Mouse (Mus musculus): ENCODE data around the gene Gramd4. TPM values are rescaled to one million over a fixed set of nuclear protein-coding genes. Genes with fewer than 3 reads are reported as not detected.
"Not testable (repeated sequence)": the region's sequence is repeated elsewhere in the genome, so short reads cannot be mapped to it uniquely, and the experiment has no call there.

Gramd4 gene
- total and polyA plus RNA-seq, 3 experiments, result 23.2 to 56.8 (median 33.4) TPM

DNA sequence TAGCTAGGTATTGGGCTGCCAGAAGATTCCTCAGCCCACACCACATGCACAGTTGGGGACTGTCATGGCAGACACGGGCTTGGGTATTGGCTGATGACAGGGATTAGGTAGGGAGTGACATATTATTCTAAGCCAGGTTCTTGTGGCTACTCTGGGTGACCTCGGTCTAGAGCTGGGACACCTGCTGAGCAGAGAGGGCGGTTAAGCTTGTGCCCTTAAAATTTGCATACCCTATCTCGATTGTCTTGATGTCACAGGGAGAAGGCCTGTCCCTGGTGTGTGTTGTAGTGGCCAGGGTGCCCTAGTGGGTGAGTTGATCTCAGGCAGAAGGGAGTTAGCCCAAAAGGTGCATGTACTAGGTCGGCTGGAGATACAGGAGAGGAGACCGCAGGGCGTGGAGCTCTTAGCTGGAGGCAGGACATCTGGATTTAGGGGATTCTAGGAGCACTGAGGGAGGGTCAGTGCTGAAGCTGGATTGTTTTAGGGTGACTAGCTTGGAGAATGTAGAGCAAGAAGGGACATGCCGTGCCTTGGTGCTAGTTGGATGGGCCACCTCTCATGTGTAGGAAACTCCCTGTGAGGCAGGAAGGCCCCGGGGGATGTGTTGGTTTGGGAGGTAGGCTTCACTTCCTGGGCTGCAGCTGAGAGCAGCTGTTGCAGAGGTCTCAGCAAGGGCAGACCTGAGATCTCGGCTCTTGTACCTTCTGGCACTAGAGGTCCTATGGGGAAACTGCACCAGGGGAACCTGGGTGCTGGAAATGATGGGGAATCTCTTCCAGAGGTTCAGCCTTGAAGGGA lies 37.0 kb downstream of the Gramd4 start:
- H3K36me3 ChIP-seq (replicated peaks), result peaks cover 93% of the 10 kb centered on the region
- no peak for TF ChIP-seq POLR2AphosphoS5 (IDR thresholded peaks at IDR 0.05; ENCODE audit: insufficient replicate concordance, low read depth, low read length)
- no peak for TF ChIP-seq GATA2 (IDR thresholded peaks at IDR 0.05; ENCODE audit: borderline replicate concordance, low read depth, low read length)
- no peak for TF ChIP-seq CTCF (IDR thresholded peaks at IDR 0.05; ENCODE audit: low read depth, low read length)
- no peak for TF ChIP-seq GATA1 (IDR thresholded peaks at IDR 0.05; ENCODE audit: borderline replicate concordance, low read length)
- TF ChIP-seq TAL1 (conservative IDR thresholded peaks at IDR 0.05; ENCODE audit: low read depth, low read length), result no peak
- no peaks in the 10 kb centered on the region for H3K9me3 ChIP-seq (replicated peaks)
- peaks cover 35% of the 10 kb centered on the region for H3K4me1 ChIP-seq (ENCODE audit: insufficient read depth, low read depth, low read length)
- DNase-seq (ENCODE audit: low spot score) (no peak), ATAC-seq (ENCODE audit: extremely low read depth, insufficient number of reproducible peaks, low FRiP score, poor library complexity, severe bottlenecking) (no peak)
- H3K4me3 ChIP-seq (ENCODE audit: low read depth, low read length), result no peak overlapping the region
- H3K27me3 ChIP-seq (ENCODE audit: insufficient read depth, low read length), result no peaks in the 10 kb centered on the region

GRCm38 (mm10) chr15:86095722-86096603 lies 38.5 kb downstream of the Gramd4 start:
- peaks cover 93% of the 10 kb centered on the region for H3K36me3 ChIP-seq (replicated peaks)
- H3K27me3 ChIP-seq (ENCODE audit: insufficient read depth, low read length), result no peaks in the 10 kb centered on the region
- no peaks in the 10 kb centered on the region for H3K9me3 ChIP-seq (replicated peaks)
- no peak overlapping the region for H3K4me3 ChIP-seq (ENCODE audit: low read depth, low read length)
- peaks cover 44% of the 10 kb centered on the region for H3K4me1 ChIP-seq (ENCODE audit: insufficient read depth, low read depth, low read length)
- ATAC-seq (ENCODE audit: extremely low read depth, insufficient number of reproducible peaks, low FRiP score, poor library complexity, severe bottlenecking) (no peak), DNase-seq (ENCODE audit: low spot score) (no peak)
- TF ChIP-seq TAL1 (conservative IDR thresholded peaks at IDR 0.05; ENCODE audit: low read depth, low read length), result no peak
- no peak for TF ChIP-seq POLR2AphosphoS5 (IDR thresholded peaks at IDR 0.05; ENCODE audit: insufficient replicate concordance, low read depth, low read length)
- no peak for TF ChIP-seq GATA1 (IDR thresholded peaks at IDR 0.05; ENCODE audit: borderline replicate concordance, low read length)
- no peak for TF ChIP-seq CTCF (IDR thresholded peaks at IDR 0.05; ENCODE audit: low read depth, low read length)
- no peak for TF ChIP-seq GATA2 (IDR thresholded peaks at IDR 0.05; ENCODE audit: borderline replicate concordance, low read depth, low read length)

DNA sequence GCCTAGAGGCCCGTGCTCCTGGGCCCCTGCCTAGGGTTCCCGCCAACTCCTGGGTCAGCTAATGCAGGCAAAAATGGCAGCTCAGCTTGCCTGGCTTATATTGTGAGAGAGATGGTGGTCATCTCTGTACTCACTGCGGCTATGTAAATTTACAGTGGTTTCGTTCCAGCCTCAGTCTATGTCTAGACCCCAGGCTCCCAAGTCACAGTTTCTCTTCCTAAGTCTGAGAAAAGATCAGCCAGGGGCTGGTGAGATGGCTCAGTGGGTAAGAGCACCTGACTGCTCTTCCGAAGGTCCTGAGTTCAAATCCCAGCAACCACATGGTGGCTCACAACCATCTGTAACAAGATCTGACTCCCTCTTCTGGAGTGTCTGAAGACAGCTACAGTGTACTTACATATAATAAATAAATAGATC lies 39.1 kb downstream of the Gramd4 start:
- Histone ChIP-seq H3K36me3 (replicated peaks) (peaks cover 93% of the 10 kb centered on the region), H3K4me1 (ENCODE audit: insufficient read depth, low read depth, low read length) (peaks cover 46% of the 10 kb centered on the region)
- DNase-seq (ENCODE audit: low spot score); H3K9me3 ChIP-seq (replicated peaks); H3K4me3 ChIP-seq (ENCODE audit: low read depth, low read length); ATAC-seq (ENCODE audit: extremely low read depth, insufficient number of reproducible peaks, low FRiP score, poor library complexity, severe bottlenecking); H3K27me3 ChIP-seq (ENCODE audit: insufficient read depth, low read length): not testable (repeated sequence)

- H3K36me3 ChIP-seq (replicated peaks), result peaks cover 93% of the 10 kb centered on the region
- TF ChIP-seq TAL1 (conservative IDR thresholded peaks at IDR 0.05; ENCODE audit: low read depth, low read length), result no peak
- no peak for TF ChIP-seq GATA2 (IDR thresholded peaks at IDR 0.05; ENCODE audit: borderline replicate concordance, low read depth, low read length)
- TF ChIP-seq POLR2AphosphoS5 (IDR thresholded peaks at IDR 0.05; ENCODE audit: insufficient replicate concordance, low read depth, low read length), result no peak
- no peak for TF ChIP-seq CTCF (IDR thresholded peaks at IDR 0.05; ENCODE audit: low read depth, low read length)
- TF ChIP-seq GATA1 (IDR thresholded peaks at IDR 0.05; ENCODE audit: borderline replicate concordance, low read length), result no peak
- no peaks in the 10 kb centered on the region for H3K9me3 ChIP-seq (replicated peaks)
- H3K4me1 ChIP-seq (ENCODE audit: insufficient read depth, low read depth, low read length), result peaks cover 53% of the 10 kb centered on the region
- ATAC-seq (ENCODE audit: extremely low read depth, insufficient number of reproducible peaks, low FRiP score, poor library complexity, severe bottlenecking), result no peak
- no peak for DNase-seq (ENCODE audit: low spot score)
- no peak overlapping the region for H3K4me3 ChIP-seq (ENCODE audit: low read depth, low read length)
- H3K27me3 ChIP-seq (ENCODE audit: insufficient read depth, low read length), result no peaks in the 10 kb centered on the region
Observed at GRCm38 (mm10) chr15:86097871-86098270, 40.4 kb downstream of the Gramd4 start.

DNA sequence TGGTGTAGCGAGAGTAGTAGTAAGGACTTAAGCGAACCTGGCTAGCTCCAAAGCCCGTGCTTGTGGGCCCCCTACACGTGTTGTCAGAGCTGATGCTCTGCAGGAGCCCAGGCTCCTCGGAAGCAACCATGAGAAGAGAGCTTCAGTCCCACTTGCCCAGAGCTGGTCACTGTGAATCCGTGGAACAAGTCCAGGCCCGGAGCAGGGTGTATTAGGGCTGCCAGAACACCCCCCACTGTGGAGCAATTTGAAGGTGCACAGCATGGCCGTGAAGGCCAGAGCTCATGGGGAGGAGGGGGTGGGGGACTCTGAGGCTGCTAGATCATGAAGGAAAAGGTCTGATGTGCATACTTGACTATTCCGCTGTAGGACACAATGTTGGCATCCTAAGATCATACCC lies 44.1 kb downstream of the Gramd4 start:
- Histone ChIP-seq H3K27me3 (ENCODE audit: insufficient read depth, low read length) (no peaks in the 10 kb centered on the region), H3K4me1 (ENCODE audit: insufficient read depth, low read depth, low read length) (peaks cover 81% of the 10 kb centered on the region), H3K9me3 (replicated peaks) (no peaks in the 10 kb centered on the region), H3K36me3 (replicated peaks) (peaks cover 87% of the 10 kb centered on the region), H3K4me3 (ENCODE audit: low read depth, low read length) (no peak overlapping the region)
- TF ChIP-seq CTCF (IDR thresholded peaks at IDR 0.05; ENCODE audit: low read depth, low read length) (no peak), TAL1 (conservative IDR thresholded peaks at IDR 0.05; ENCODE audit: low read depth, low read length) (no peak), GATA1 (IDR thresholded peaks at IDR 0.05; ENCODE audit: borderline replicate concordance, low read length) (no peak), POLR2AphosphoS5 (IDR thresholded peaks at IDR 0.05; ENCODE audit: insufficient replicate concordance, low read depth, low read length) (no peak), GATA2 (IDR thresholded peaks at IDR 0.05; ENCODE audit: borderline replicate concordance, low read depth, low read length) (no peak)
- no peak for DNase-seq (ENCODE audit: low spot score)
- ATAC-seq (ENCODE audit: extremely low read depth, insufficient number of reproducible peaks, low FRiP score, poor library complexity, severe bottlenecking), result no peak

DNA sequence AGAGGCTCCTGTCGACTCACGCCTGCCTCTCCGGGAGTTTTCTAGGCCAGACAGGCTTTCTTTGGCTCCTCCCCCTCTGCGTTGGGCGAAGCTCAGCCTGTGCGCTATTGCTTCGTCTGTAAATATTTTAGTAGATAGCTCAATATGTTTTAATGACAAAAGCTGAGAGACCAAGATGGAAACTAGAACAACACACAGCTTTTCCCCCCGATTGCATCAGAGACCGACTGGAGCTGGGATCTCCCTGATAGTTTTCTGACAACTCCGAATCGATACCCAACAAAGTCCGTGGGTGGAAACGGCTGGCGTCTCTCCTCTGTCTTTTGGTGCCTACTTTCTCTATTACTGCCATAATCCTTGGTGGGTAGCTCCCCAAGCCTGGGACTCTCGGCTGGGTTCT lies 44.8 kb downstream of the Gramd4 start:
- H3K4me1 ChIP-seq (ENCODE audit: insufficient read depth, low read depth, low read length), result peaks cover 89% of the 10 kb centered on the region
- H3K27me3 ChIP-seq (ENCODE audit: insufficient read depth, low read length), result no peaks in the 10 kb centered on the region
- peaks cover 88% of the 10 kb centered on the region for H3K36me3 ChIP-seq (replicated peaks)
- DNase-seq (ENCODE audit: low spot score), result no peak
- H3K4me3 ChIP-seq (ENCODE audit: low read depth, low read length), result no peak overlapping the region
- no peaks in the 10 kb centered on the region for H3K9me3 ChIP-seq (replicated peaks)
- TF ChIP-seq CTCF (IDR thresholded peaks at IDR 0.05; ENCODE audit: low read depth, low read length), result no peak
- no peak for TF ChIP-seq GATA1 (IDR thresholded peaks at IDR 0.05; ENCODE audit: borderline replicate concordance, low read length)
- no peak for TF ChIP-seq POLR2AphosphoS5 (IDR thresholded peaks at IDR 0.05; ENCODE audit: insufficient replicate concordance, low read depth, low read length)
- no peak for TF ChIP-seq GATA2 (IDR thresholded peaks at IDR 0.05; ENCODE audit: borderline replicate concordance, low read depth, low read length)
- no peak for TF ChIP-seq TAL1 (conservative IDR thresholded peaks at IDR 0.05; ENCODE audit: low read depth, low read length)
- ATAC-seq (ENCODE audit: extremely low read depth, insufficient number of reproducible peaks, low FRiP score, poor library complexity, severe bottlenecking), result no peak

Data from G1E (cell line).